Mouse (Mus musculus): ENCODE results near the gene Hmgcs1.
"Not testable (repeated sequence)": the region's sequence is repeated elsewhere in the genome, so short reads cannot be mapped to it uniquely, and the experiment has no call there.

Hmgcs1 gene

GRCm38 (mm10) chr13:119690039-119690728 lies at the start of gene Hmgcs1:
TSS of gene Hmgcs1 (plus strand) at chr13:119690379.
- DNase-seq: peak; percentile 97 to 99

- DNase-seq: peak; percentile 7 to 28
Measured at GRCm38 (mm10) chr13:119640504-119640903, 49.7 kb upstream of the Hmgcs1 start.

GRCm38 (mm10) chr13:119641145-119641544 lies 49.0 kb upstream of the Hmgcs1 start:
- DNase-seq: no peak

GRCm38 (mm10) chr13:119644769-119645168 lies 45.4 kb upstream of the Hmgcs1 start:
- DNase-seq: no peak

GRCm38 (mm10) chr13:119646511-119646910 lies 43.7 kb upstream of the Hmgcs1 start:
- DNase-seq: no peak

GRCm38 (mm10) chr13:119648891-119649698 lies 41.1 kb upstream of the Hmgcs1 start:
- no peak for DNase-seq

GRCm38 (mm10) chr13:119649699-119650046 lies 40.5 kb upstream of the Hmgcs1 start:
- no peak for DNase-seq

- no peak for DNase-seq
Measured at GRCm38 (mm10) chr13:119654734-119655133, 35.4 kb upstream of the Hmgcs1 start.

GRCm38 (mm10) chr13:119656246-119656645 lies 33.9 kb upstream of the Hmgcs1 start:
- DNase-seq: no peak

GRCm38 (mm10) chr13:119656846-119657416 lies 33.2 kb upstream of the Hmgcs1 start:
- no peak for DNase-seq

GRCm38 (mm10) chr13:119661420-119661819 lies 28.8 kb upstream of the Hmgcs1 start:
- DNase-seq: peak; percentile 10 to 16

- DNase-seq: no peak
Measured at GRCm38 (mm10) chr13:119678794-119679193, 11.4 kb upstream of the Hmgcs1 start.

- DNase-seq: no peak
Measured at GRCm38 (mm10) chr13:119679721-119680120, 10.5 kb upstream of the Hmgcs1 start.

- no peak for DNase-seq
Measured at GRCm38 (mm10) chr13:119681161-119681560, 9.0 kb upstream of the Hmgcs1 start.

GRCm38 (mm10) chr13:119684416-119685177 lies 5.6 kb upstream of the Hmgcs1 start:
- no peak for DNase-seq

- no peak for DNase-seq
Measured at GRCm38 (mm10) chr13:119689709-119690038, 505 bp upstream of the Hmgcs1 start.

GRCm38 (mm10) chr13:119690876-119691620 lies 869 bp downstream of the Hmgcs1 start:
- DNase-seq: peak; percentile 27 to 32

GRCm38 (mm10) chr13:119691958-119692357 lies 1.8 kb downstream of the Hmgcs1 start:
- not testable (repeated sequence) for DNase-seq

- no peak for DNase-seq
Measured at GRCm38 (mm10) chr13:119695676-119696075, 5.5 kb downstream of the Hmgcs1 start.

- no peak for DNase-seq
Measured at GRCm38 (mm10) chr13:119696496-119696895, 6.3 kb downstream of the Hmgcs1 start.

- no peak for DNase-seq
Measured at GRCm38 (mm10) chr13:119698436-119698835, 8.3 kb downstream of the Hmgcs1 start.

GRCm38 (mm10) chr13:119704280-119704679 lies 14.1 kb downstream of the Hmgcs1 start:
- no peak for DNase-seq
